Mouse (Mus musculus) olfactory bulb, adult 2 months (tissue): ENCODE measurements around the gene Slc4a10. TPM values are rescaled to one million over a fixed set of nuclear protein-coding genes. Genes with fewer than 3 reads are reported as not detected.
"Not testable (repeated sequence)": the region's sequence is repeated elsewhere in the genome, so short reads cannot be mapped to it uniquely, and the experiment has no call there.

Experiments used
- H3K27ac ChIP-seq: fragments of 200-500 bp; 2 replicates; pipeline ENCODE4 v1.5.1; 2012; ENCODE audit warnings: low read depth, low read length; ENCODE audit not compliant: insufficient read depth
- H3K4me1 ChIP-seq: fragments of 200-500 bp; 2 replicates; pipeline ENCODE4 v1.6.1; 2012; ENCODE audit warnings: low read length; ENCODE audit not compliant: control insufficient read depth, insufficient read depth
- H3K4me3 ChIP-seq: fragments of 200-500 bp; 2 replicates; pipeline ENCODE4 v1.5.1; 2012; ENCODE audit warnings: mild to moderate bottlenecking, low read depth, low read length, moderate library complexity; ENCODE audit not compliant: insufficient read depth
- CTCF ChIP-seq: fragments of 200-500 bp; IDR thresholded peaks from 2 replicates; pipeline ENCODE4 v1.5.1; 2012; ENCODE audit warnings: low read depth, mild to moderate bottlenecking, low read length, moderate library complexity; ENCODE audit not compliant: insufficient read depth
- POLR2A ChIP-seq: fragments of 200-500 bp; IDR thresholded peaks from 2 replicates; pipeline ENCODE4 v1.6.1; 2012; ENCODE audit warnings: mild to moderate bottlenecking, low read depth, low read length, moderate library complexity; ENCODE audit not compliant: insufficient read depth
- WGBS: fragments of 180-500 bp; shearing (Covaris S2); methylation state at CpG from one replicate; pipeline ENCODE4 v1.1.7; 2018; 5-methylcytosine and 5-hydroxymethylcytosine counted together
- polyA plus RNA-seq: library from polyadenylated mRNA; stranded (reverse); fragments of >200 nt; gene quantifications from 2 replicates; pipeline ENCODE4 v1.2.4, GENCODE M21; 2012; ENCODE audit warnings: low replicate concordance; ENCODE audit not compliant: missing spikeins, insufficient read depth, insufficient read length

Slc4a10 gene
- 148 TPM in 1 of 2 replicates, not detected in the other for polyA plus RNA-seq

DNA sequence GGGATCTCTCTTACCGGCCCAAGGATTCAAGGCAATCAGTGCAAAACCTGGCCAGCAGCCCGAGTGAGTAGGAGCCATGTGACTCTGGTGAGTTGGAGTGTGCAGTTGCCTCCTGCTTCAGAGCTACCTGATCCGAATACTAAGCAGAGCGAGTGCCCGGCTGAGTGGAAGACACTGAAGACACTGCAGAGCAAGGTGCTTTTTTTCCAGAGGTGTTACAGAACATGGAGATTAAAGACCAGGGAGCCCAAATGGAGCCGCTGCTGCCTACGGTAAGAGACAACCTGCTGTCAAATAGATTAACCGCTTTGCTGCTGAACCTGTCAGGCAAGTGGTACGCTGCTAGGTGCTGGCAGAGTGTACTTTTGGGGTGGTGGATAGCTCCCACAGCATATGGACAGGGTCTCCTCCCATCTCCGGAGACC lies at the start of gene Slc4a10:
Slc4a10 (plus strand) TSS at position 42 of the 425 bp plus-strand sequence.
- no peak for TF ChIP-seq CTCF
- TF ChIP-seq POLR2A, result no peak
- H3K4me3 ChIP-seq, result peak within 1 kb of the TSS; percentile 70
- WGBS, result 8% methylated on average over 10 of the region's 10 CpGs
- no peaks in the 10 kb centered on the region for H3K4me1 ChIP-seq
- H3K27ac ChIP-seq, result peak within 1 kb of the TSS; percentile 92

DNA sequence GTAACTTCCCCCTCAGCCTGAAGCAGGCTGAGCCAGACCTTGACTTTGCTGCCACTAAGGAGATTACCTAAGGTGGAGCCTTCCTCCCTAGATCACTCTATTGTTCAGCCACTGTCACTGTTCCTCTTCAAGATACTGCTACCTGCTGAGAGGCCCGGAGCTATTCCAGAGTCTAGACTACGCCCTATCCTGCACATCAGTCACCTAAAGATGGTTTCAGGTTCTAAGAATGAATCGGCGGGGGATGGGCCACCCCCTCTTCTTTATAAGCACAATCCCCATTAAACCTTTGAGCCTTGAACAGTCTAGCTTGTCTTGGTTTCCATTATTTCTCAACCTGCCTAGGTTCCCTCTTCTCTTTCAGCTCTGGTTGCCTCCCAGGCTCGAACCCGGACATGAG lies 45.0 kb upstream of the Slc4a10 start:
- not testable (repeated sequence) for H3K27ac ChIP-seq, H3K4me3 ChIP-seq, H3K4me1 ChIP-seq
- WGBS, result 91% methylated on average over 6 of the region's 6 CpGs

DNA sequence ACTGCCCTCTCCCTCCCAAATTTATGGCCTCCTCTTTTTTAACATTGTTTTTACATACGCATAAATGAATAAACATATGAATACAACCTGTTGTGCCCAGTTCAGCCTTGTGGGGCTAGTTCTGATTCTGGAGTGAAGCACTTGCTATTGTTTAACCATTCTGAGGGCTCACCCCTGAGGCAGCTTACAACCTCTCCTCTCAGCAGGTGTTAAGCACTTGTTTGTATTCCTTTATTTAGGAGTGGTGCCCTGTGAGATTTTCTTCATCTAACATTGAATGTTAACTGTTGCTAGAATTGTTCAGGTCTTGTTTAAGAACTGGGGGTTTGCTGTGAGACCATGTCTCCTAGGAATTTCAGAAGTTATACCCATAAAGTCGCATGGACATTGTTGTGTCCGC lies 28.1 kb upstream of the Slc4a10 start:
- Histone ChIP-seq H3K4me1 (no peaks in the 10 kb centered on the region), H3K4me3 (no peak overlapping the region), H3K27ac (no peak overlapping the region)
- TF ChIP-seq CTCF (no peak), POLR2A (no peak)
- 67% methylated on average over 3 of the region's 3 CpGs for WGBS

DNA sequence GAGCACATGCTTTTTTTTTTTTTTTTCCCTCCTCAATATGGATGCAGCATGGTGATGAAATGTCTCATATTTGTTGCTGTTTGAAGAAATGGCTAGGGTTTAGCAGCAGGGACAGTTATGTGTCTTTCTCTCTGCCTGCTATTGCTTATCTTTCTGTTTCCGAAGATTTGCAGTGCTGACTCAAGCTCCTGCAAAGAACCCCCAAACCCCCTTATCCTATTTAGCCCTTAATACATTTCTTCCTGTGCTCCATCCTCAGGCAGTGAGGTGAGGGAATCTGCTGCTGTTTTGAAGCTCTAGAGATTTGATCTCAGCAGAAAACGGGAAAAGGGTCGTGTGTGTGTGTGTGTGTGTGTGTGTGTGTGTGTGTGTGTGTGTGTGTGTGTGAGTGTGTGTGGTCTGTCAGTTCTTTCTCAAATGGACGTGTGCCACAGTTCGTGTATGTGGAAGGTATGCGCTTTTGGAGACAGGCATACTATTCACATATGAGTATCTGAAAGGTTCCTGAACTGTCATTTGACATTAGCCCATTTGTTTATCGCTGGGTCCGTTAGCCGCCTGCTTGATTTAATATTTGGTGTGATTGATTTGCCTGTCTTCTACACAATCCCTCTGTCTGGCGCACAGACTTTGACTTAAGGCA lies 720 bp downstream of the Slc4a10 start:
- WGBS, result 4% methylated on average over 10 of the region's 10 CpGs
- H3K27ac ChIP-seq, result peak overlapping the region; percentile 92
- no peak for TF ChIP-seq CTCF
- no peak for TF ChIP-seq POLR2A
- H3K4me1 ChIP-seq, result no peaks in the 10 kb centered on the region
- H3K4me3 ChIP-seq, result peak overlapping the region; percentile 70

DNA sequence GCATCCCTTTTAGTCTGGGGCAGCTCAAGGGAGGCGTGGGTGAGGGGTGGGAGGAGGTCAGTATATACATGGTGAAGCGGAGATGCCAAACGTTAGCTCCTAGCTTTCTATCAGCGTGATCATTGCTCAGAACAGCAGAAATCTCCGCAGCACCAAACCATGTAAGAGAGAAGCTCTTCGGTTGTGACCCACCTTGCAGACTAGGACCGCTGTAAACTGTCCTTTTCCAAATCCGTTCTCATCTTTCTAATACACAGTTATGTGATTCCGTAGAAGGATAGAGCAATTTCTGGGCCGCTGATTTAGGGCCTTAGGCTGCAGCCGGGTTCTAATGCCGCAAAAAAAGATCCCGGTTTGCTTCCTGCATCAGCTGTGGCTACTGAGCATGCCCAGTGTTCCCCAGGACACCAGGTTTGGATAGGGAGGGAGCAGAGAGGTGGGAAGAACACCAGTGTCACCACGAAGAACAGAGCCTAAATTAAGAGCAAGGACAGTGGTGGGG lies 1.3 kb downstream of the Slc4a10 start:
- peak overlapping the region; percentile 70 for H3K4me3 ChIP-seq
- TF ChIP-seq CTCF, result no peak
- TF ChIP-seq POLR2A, result no peak
- no peaks in the 10 kb centered on the region for H3K4me1 ChIP-seq
- peak overlapping the region; percentile 92 for H3K27ac ChIP-seq
- under 1% methylated on average over 14 of the region's 14 CpGs for WGBS

DNA sequence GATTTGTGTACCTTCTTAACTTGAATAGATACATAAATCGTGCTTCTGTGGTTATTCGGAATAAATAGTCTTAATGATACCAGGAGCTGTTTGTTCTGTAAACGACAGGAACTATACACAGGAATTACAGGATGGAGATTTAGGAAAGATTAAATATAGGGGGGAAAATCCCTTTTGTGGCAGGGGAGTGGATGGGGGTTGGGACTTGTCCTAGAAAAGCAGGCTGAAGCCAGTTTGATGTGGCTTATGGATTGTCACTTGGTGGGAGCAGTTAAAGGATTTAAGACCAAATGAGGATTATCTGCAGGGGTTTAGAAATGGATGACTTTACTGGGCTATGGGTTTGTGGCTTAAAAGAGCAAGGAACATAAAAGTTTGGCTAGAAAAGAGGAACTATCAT lies 1.9 kb downstream of the Slc4a10 start:
- Histone ChIP-seq H3K4me1 (no peaks in the 10 kb centered on the region), H3K4me3 (peak overlapping the region; percentile 70; the same call in 1 of the 2 replicates), H3K27ac (peak overlapping the region; percentile 92)
- no peak for TF ChIP-seq POLR2A
- no peak for TF ChIP-seq CTCF
- 3% methylated on average over 3 of the region's 3 CpGs for WGBS

DNA sequence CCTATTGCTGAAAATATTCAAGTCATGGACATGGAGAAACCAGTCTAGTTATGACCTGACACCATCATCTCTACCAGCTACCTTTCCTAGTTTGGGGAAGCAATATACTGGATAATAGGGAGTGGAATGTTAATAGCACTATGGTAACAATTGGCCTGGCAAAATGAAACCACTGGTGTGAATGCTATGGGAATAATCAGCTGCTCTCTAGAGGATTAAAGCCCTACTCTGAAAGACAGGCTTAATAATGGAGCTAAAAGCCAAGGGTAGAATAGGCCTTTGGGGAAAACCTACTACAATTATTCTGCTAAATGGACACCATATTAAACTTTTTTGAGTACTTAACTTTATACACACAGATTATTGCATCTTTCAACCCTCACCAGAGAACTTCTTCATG lies 30.2 kb downstream of the Slc4a10 start:
- no peak for TF ChIP-seq POLR2A
- TF ChIP-seq CTCF, result no peak
- Histone ChIP-seq H3K4me3 (no peak overlapping the region), H3K27ac (no peak overlapping the region), H3K4me1 (no peaks in the 10 kb centered on the region)

DNA sequence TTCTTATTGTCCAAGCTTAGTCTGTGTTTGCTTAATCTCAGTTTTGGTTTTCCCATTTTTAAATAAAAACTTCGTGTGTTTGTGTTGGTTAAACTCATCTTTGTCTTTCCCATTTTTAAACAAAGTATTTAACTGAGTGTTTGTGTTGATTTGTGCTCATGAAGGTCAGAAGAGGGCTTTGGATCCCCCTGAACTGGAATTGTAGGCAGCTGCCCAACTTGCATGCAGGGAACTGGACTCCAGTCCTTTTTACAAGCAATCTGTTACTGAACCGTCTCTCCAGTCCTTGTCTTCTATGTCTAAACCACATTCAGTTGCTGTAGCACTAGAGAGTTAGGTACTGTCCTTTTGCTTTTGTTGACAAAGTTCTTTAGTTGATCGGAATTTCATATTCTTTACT lies 41.3 kb downstream of the Slc4a10 start:
- H3K4me3 ChIP-seq, result no peak overlapping the region
- H3K27ac ChIP-seq, result no peak overlapping the region
- TF ChIP-seq CTCF (no peak), POLR2A (no peak)
- peaks cover 2% of the 10 kb centered on the region; the same call in 1 of the 2 replicates for H3K4me1 ChIP-seq
- 75% methylated on average over 3 of the region's 3 CpGs for WGBS

DNA sequence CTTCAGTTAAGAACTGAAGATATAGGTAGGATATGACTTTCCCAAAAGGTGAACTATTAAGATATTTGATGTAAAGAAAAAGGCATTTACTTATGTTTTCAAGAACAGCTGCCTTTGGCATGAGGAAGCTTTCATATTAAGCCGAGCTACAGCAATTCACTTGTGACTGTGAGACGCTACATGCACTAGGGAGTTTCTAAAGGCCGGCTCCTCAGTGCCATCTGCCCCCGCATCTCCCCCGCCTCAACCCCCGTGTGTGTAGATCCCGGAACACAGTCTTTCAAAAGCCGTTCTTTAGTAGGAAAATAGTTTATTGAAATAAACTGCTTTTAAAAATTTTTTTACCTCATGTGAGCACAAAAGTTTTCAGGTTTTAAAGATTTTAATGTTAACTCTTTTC lies 42.5 kb downstream of the Slc4a10 start:
- H3K4me1 ChIP-seq, result peaks cover 2% of the 10 kb centered on the region; the same call in 1 of the 2 replicates
- H3K27ac ChIP-seq, result no peak overlapping the region
- 29% methylated on average over 8 of the region's 8 CpGs for WGBS
- no peak overlapping the region for H3K4me3 ChIP-seq
- TF ChIP-seq POLR2A (no peak), CTCF (no peak)
